Comparison of ENCODE assay signal across 31 mouse cellular contexts in the genomic region with DNA sequence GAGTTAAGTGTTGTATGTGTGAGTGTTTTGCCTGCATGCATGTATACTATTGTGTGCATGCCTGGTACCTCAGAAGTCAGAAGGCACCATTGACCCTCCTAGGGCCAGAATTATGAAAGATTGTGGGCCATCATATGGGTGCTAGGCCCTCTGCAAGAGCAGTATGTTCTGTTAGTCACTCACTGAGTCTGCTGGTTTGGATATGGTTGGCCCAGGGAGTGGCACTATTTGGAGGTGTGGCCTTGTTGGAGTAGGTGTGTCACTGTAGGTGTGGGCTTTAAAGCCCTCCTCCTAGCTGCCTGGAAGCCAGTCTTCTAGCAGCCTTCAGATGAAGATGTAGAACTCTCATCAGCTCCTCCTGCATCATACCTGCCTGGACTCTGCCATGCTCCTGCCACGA. TPM values are rescaled to one million over a fixed set of nuclear protein-coding genes. Genes with fewer than 3 reads are reported as not detected.
DNase-seq lines count a peak whose midpoint lies in the region; ATAC-seq and TF ChIP-seq lines count a peak whose summit lies in the region.
"Had no signal": no experiment of that assay in that cellular context is flagged by ENCODE, and none has a peak within 500 bp of the region (broad histone marks: within the 10 kb centered on the region; RNA-seq: fewer than 3 reads in every experiment).

No protein-coding gene starts in this region.

- no peaks in the 10 kb centered on the region for H3K9me3 ChIP-seq in liver, embryonic 14.5 days (ENCODE audit: control insufficient read depth, low read length)
- H3K9me3 ChIP-seq in hindbrain, embryonic 13.5 days, result no peaks in the 10 kb centered on the region
- H3K9me3 ChIP-seq in hindbrain, embryonic 14.5 days (ENCODE audit: control insufficient read depth, low read length), result no peaks in the 10 kb centered on the region
- H3K9me3 ChIP-seq: embryonic facial prominence, embryonic 12.5 days; forebrain, embryonic 12.5 days; heart, embryonic 10.5 days; hindbrain, embryonic 15.5 days; limb, embryonic 10.5 days; limb, embryonic 15.5 days; lung, embryonic 15.5 days; midbrain, embryonic 12.5 days; neural tube, embryonic 12.5 days had no signal

- no peaks in the 10 kb centered on the region; the same call in 1 of the 2 replicates for H3K36me3 ChIP-seq in liver, embryonic 14.5 days (replicated peaks; ENCODE audit: control insufficient read depth, insufficient read depth, low read depth)
- H3K36me3 ChIP-seq in hindbrain, embryonic 13.5 days, result no peaks in the 10 kb centered on the region
- no peaks in the 10 kb centered on the region for H3K36me3 ChIP-seq in hindbrain, embryonic 14.5 days (replicated peaks; ENCODE audit: control insufficient read depth, insufficient read depth)
- H3K36me3 ChIP-seq: embryonic facial prominence, embryonic 12.5 days; forebrain, embryonic 12.5 days; heart, embryonic 10.5 days; hindbrain, embryonic 15.5 days; limb, embryonic 10.5 days; limb, embryonic 15.5 days; lung, embryonic 15.5 days; midbrain, embryonic 12.5 days; neural tube, embryonic 12.5 days had no signal

- DNase-seq in c-Kit-positive CD71-positive TER-119-positive erythroid progenitor cells, embryonic 14.5 days (ENCODE audit: low spot score), result peak; percentile 49
- DNase-seq in liver, embryonic 14.5 days (ENCODE audit: low read depth in 3 of 3, low spot score in 3 of 3), result peak in 1 of 3 experiments; percentile 57
- no peak for DNase-seq in yolk sac, embryonic 10.5 days (ENCODE audit: low spot score)
- DNase-seq in hindbrain, embryonic 14.5 days (ENCODE audit: low spot score), result no peak
- DNase-seq in kidney, postnatal 10 days, result no peak
- DNase-seq: adrenal gland, postnatal 14 days; cerebellum, adult 11-12 months; cerebellum, adult 9-11 months; embryo, embryonic 11 days; forebrain, postnatal 0 days; gastrocnemius, postnatal 10 days; heart, postnatal 4 days; kidney, adult 8-10 months; thymus, adult 2 months; thymus, postnatal 36 days had no signal

- TF ChIP-seq EP300 in liver, embryonic 14.5 days (IDR thresholded peaks at IDR 0.05; ENCODE audit: low read depth), result no peak

- H3K27me3 ChIP-seq in liver, embryonic 14.5 days (ENCODE audit: control insufficient read depth, insufficient read depth, low read length), result no peaks in the 10 kb centered on the region
- no peaks in the 10 kb centered on the region for H3K27me3 ChIP-seq in hindbrain, embryonic 13.5 days
- H3K27me3 ChIP-seq in hindbrain, embryonic 14.5 days (ENCODE audit: control insufficient read depth, insufficient read depth, low read length), result no peaks in the 10 kb centered on the region
- H3K27me3 ChIP-seq: embryonic facial prominence, embryonic 12.5 days; forebrain, embryonic 12.5 days; hindbrain, embryonic 15.5 days; limb, embryonic 15.5 days; lung, embryonic 15.5 days; midbrain, embryonic 12.5 days; neural tube, embryonic 12.5 days had no signal

- whole genome bisulfite sequencing in liver, embryonic 14.5 days (ENCODE audit: insufficient replicate concordance), result 76% methylated on average over 1 of the region's 1 CpGs
- WGBS in hindbrain, embryonic 13.5 days, result 88% methylated on average over 1 of the region's 1 CpGs
- WGBS in hindbrain, embryonic 14.5 days, result 88% methylated on average over 1 of the region's 1 CpGs

- no peak for TF ChIP-seq CTCF in liver, embryonic 14.5 days (IDR thresholded peaks at IDR 0.05; ENCODE audit: low read depth)

- H3K27ac ChIP-seq in liver, embryonic 14.5 days, result peak overlapping the region; percentile 79
- no peak overlapping the region for H3K27ac ChIP-seq in hindbrain, embryonic 13.5 days
- H3K27ac ChIP-seq in hindbrain, embryonic 14.5 days, result no peak overlapping the region
- H3K27ac ChIP-seq: embryonic facial prominence, embryonic 12.5 days; forebrain, embryonic 12.5 days; heart, embryonic 10.5 days; hindbrain, embryonic 15.5 days; kidney, postnatal 0 days; limb, embryonic 10.5 days; limb, embryonic 15.5 days; lung, embryonic 15.5 days; midbrain, embryonic 12.5 days; neural tube, embryonic 12.5 days had no signal

- peaks cover 13 to 28% of the 10 kb centered on the region in 2 experiments for H3K4me1 ChIP-seq in liver, embryonic 14.5 days (replicated peaks; ENCODE audit: control insufficient read depth in 2 of 2, insufficient read depth in 2 of 2, low read length in 1 of 2)
- 0 out of 2 replicates have a peak, but pooled peaks cover 6% of the 10 kb centered on the region for H3K4me1 ChIP-seq in hindbrain, embryonic 13.5 days (replicated peaks)
- H3K4me1 ChIP-seq in hindbrain, embryonic 14.5 days (replicated peaks; ENCODE audit: control insufficient read depth, insufficient read depth, low read length), result no peaks in the 10 kb centered on the region; the same call in 1 of the 2 replicates
- H3K4me1 ChIP-seq: hindbrain, embryonic 15.5 days; lung, embryonic 15.5 days; midbrain, embryonic 12.5 days had no signal

- peak; percentile 86 for ATAC-seq in erythroid progenitor cell, adult 5-6 weeks (replicated peaks; ENCODE audit: low FRiP score, poor library complexity, severe bottlenecking)
- peak; percentile 95 for ATAC-seq in liver, embryonic 14.5 days (ENCODE audit: insufficient read depth)
- ATAC-seq in megakaryocyte-erythroid progenitor cell, adult 5-6 weeks (replicated peaks; ENCODE audit: low FRiP score, low TSS enrichment, poor library complexity, severe bottlenecking), result peak; percentile 79
- ATAC-seq in hindbrain, embryonic 13.5 days (ENCODE audit: low FRiP score), result no peak
- no peak for ATAC-seq in hindbrain, embryonic 14.5 days (ENCODE audit: low FRiP score)
- ATAC-seq: CD4-positive, CD25-positive, alpha-beta regulatory T cell, adult 4 months; forebrain, postnatal 0 days; inflammation-experienced regulatory T-cells, adult 6 months had no signal

- H3K4me3 ChIP-seq in liver, embryonic 14.5 days (ENCODE audit: insufficient read depth in 1 of 2, low read depth in 2 of 2, low read length in 2 of 2), result no peak overlapping the region
- no peak overlapping the region for H3K4me3 ChIP-seq in hindbrain, embryonic 13.5 days
- H3K4me3 ChIP-seq in hindbrain, embryonic 14.5 days (replicated peaks; ENCODE audit: low read length), result no peak overlapping the region
- H3K4me3 ChIP-seq: embryonic facial prominence, embryonic 12.5 days; forebrain, embryonic 12.5 days; heart, embryonic 10.5 days; hindbrain, embryonic 15.5 days; limb, embryonic 10.5 days; limb, embryonic 15.5 days; lung, embryonic 15.5 days; midbrain, embryonic 12.5 days; myocyte; neural tube, embryonic 12.5 days had no signal

- H3K4me2 ChIP-seq in liver, embryonic 14.5 days (ENCODE audit: low read depth), result peak overlapping the region; percentile 46
- H3K4me2 ChIP-seq in hindbrain, embryonic 13.5 days, result no peak overlapping the region
- H3K4me2 ChIP-seq in hindbrain, embryonic 14.5 days (replicated peaks), result no peak overlapping the region
- H3K4me2 ChIP-seq: embryonic facial prominence, embryonic 12.5 days; forebrain, embryonic 12.5 days; hindbrain, embryonic 15.5 days; limb, embryonic 15.5 days; lung, embryonic 15.5 days; midbrain, embryonic 12.5 days; neural tube, embryonic 12.5 days had no signal

- peak overlapping the region; percentile 16; the same call in 1 of the 2 replicates for H3K9ac ChIP-seq in liver, embryonic 14.5 days (replicated peaks)
- no peak overlapping the region for H3K9ac ChIP-seq in hindbrain, embryonic 13.5 days
- no peak overlapping the region for H3K9ac ChIP-seq in hindbrain, embryonic 14.5 days
- H3K9ac ChIP-seq: embryonic facial prominence, embryonic 12.5 days; forebrain, embryonic 12.5 days; forebrain, postnatal 0 days; hindbrain, embryonic 15.5 days; limb, embryonic 15.5 days; lung, embryonic 15.5 days; midbrain, embryonic 12.5 days; neural tube, embryonic 12.5 days had no signal

RNA-seq across cellular contexts. Expression of a gene that starts 19.2 kb away (rescaled TPM):
- 223 and 243 TPM in 2 replicates for total RNA-seq in erythroid progenitor cell, adult 5-6 weeks (2015; ENCODE audit: low replicate concordance)
- total RNA-seq in erythroid progenitor cell, adult 5-6 weeks (2017; ENCODE audit: low replicate concordance), result 391 and 459 TPM in 2 replicates
- 23.5 and 26.2 TPM in 2 replicates for polyA plus RNA-seq in liver, embryonic 14.5 days (2012; rRNA removed)
- 40.5 and 43.5 TPM in 2 replicates for polyA plus RNA-seq in liver, embryonic 14.5 days (2014; fragmentation: Nextera tagmentation; extraction: Ambion mirVana)
- total RNA-seq in megakaryocyte-erythroid progenitor cell, adult 5-6 weeks (2014; fragmentation: Nextera tagmentation), result 35.8 and 41.4 TPM in 2 replicates
- 43.9 and 65.4 TPM in 2 replicates for total RNA-seq in megakaryocyte-erythroid progenitor cell, adult 5-6 weeks (2017)
- polyA plus RNA-seq in hindbrain, embryonic 13.5 days (2015; fragmentation: Nextera tagmentation; extraction: Ambion mirVana), result 13.0 and 14.9 TPM in 2 replicates
- polyA plus RNA-seq in hindbrain, embryonic 14.5 days (2014; fragmentation: Nextera tagmentation; extraction: Ambion mirVana), result 11.5 TPM in 2 replicates

RNA-seq across cellular contexts. Expression of a gene that starts 45.7 kb away (rescaled TPM):
- 16.3 and 20.5 TPM in 2 replicates for total RNA-seq in erythroid progenitor cell, adult 5-6 weeks (2015; ENCODE audit: low replicate concordance)
- total RNA-seq in erythroid progenitor cell, adult 5-6 weeks (2017; ENCODE audit: low replicate concordance), result 19.8 and 28.8 TPM in 2 replicates
- 5.4 and 6.5 TPM in 2 replicates for polyA plus RNA-seq in liver, embryonic 14.5 days (2012; rRNA removed)
- polyA plus RNA-seq in liver, embryonic 14.5 days (2014; fragmentation: Nextera tagmentation; extraction: Ambion mirVana), result 5.7 and 6.3 TPM in 2 replicates
- total RNA-seq in megakaryocyte-erythroid progenitor cell, adult 5-6 weeks (2014; fragmentation: Nextera tagmentation), result 20.6 and 23.5 TPM in 2 replicates
- total RNA-seq in megakaryocyte-erythroid progenitor cell, adult 5-6 weeks (2017), result 21.6 and 27.2 TPM in 2 replicates
- 14.1 and 14.4 TPM in 2 replicates for polyA plus RNA-seq in hindbrain, embryonic 13.5 days (2015; fragmentation: Nextera tagmentation; extraction: Ambion mirVana)
- 14.2 and 14.4 TPM in 2 replicates for polyA plus RNA-seq in hindbrain, embryonic 14.5 days (2014; fragmentation: Nextera tagmentation; extraction: Ambion mirVana)

Comparison
In these comparisons a context has a peak if more than half of its experiments do, and no peak if none do; other contexts are left out.
1. ATAC-seq: peak in erythroid progenitor cell, adult 5-6 weeks (single experiment), liver, embryonic 14.5 days (single experiment) and megakaryocyte-erythroid progenitor cell, adult 5-6 weeks (single experiment); none in hindbrain, embryonic 13.5 days (single experiment) and hindbrain, embryonic 14.5 days (single experiment).